Mouse (Mus musculus): Measurements from ENCODE around the gene Gm26558. TPM values are rescaled to one million over a fixed set of nuclear protein-coding genes. Genes with fewer than 3 reads are reported as not detected.

Gm26558 gene
- total RNA-seq, 2 experiments from 2014 or later: not detected

- DNase-seq (ENCODE audit: low spot score in 2 of 2): no peak
- intact Hi-C loops (cut with DNase I): no loop called here
Observed at GRCm38 (mm10) chr2:70657083-70657482, 4.8 kb downstream of the Gm26558 start.

DNA sequence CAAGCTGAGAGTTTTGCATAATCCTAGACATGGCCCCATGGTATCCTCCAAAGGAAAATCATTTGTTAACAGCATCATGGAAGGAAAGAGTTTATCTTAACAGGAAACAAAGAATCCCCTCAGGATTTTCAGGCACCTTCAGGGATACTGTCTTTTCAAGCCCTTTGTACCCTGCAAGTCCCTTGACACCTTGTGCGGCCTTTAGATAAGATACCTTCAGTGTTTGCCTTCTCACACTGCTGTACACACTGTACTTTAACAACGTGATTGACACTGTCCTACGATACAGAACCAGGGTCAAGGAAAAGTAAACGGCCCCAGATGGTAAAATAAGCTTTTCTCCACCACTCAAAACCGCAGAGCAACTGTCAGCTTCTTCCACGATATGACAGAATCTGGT, 10.1 kb downstream of the Gm26558 start:
- intact Hi-C loops (cut with DNase I): no loop called here
- DNase-seq (ENCODE audit: low spot score in 2 of 2): no peak

- no peak for DNase-seq (ENCODE audit: low spot score in 2 of 2)
- intact Hi-C loops (cut with DNase I): no loop called here
Observed at GRCm38 (mm10) chr2:70649471-70649870, 12.4 kb downstream of the Gm26558 start.

GRCm38 (mm10) chr2:70648271-70648670, 13.6 kb downstream of the Gm26558 start:
- intact Hi-C loops (cut with DNase I): no loop called here
- no peak for DNase-seq (ENCODE audit: low spot score in 2 of 2)

GRCm38 (mm10) chr2:70647681-70648080, 14.2 kb downstream of the Gm26558 start:
- no peak for DNase-seq (ENCODE audit: low spot score in 2 of 2)
- intact Hi-C loops (cut with DNase I): no loop called here

GRCm38 (mm10) chr2:70645266-70645780, 16.6 kb downstream of the Gm26558 start:
- intact Hi-C loops (cut with DNase I): no loop called here
- no peak for DNase-seq (ENCODE audit: low spot score in 2 of 2)

DNA sequence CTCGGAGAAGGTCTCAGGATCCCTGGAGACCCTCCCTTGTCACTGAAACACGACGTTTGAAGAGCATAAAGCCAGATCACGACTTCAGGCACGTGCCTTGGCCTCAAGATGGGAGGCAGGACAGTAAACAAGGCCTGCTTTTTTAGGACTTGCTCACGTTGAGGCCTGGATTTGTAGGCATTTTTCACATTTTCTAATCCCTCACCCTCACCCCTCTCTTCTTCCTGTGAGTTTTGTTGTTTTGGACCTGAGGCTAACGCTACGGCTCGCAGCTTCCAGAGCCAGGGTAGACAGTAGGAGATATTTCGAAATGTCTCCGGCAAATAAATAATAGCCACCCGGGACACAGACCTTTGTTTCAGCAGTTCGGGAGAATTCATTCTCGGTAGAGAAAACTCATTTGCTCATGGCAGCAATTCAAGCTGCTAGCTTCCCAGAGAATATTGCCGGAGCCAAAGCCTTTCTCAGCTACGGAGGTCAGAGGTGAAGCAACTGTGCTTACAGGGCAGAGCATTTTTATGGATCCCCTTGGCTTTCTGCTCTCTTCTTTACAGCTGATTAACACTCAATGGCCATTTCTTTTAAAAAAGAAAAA, 18.8 kb downstream of the Gm26558 start:
- intact Hi-C loops (cut with DNase I): no loop called here
- DNase-seq (ENCODE audit: low spot score in 2 of 2): no peak

DNA sequence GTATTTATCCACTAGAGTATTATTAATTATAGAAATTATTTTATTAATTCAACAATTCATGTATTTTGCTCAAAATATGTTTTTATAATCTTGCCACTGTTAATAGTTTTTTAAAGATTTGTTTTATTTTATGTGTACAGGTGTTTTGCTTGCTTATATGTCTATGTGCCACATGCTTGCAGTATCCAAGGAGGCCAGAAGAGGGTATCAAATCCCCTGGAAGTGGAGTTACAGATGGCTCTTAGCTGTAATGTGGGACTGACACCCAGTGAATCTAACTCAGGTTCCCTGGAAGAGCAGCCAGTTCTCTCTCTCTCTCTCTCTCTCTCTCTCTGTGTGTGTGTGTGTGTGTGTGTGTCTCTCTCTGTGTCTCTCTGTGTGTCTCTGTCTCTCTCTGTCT, 20.9 kb downstream of the Gm26558 start:
- DNase-seq (ENCODE audit: low spot score in 2 of 2): no peak
- intact Hi-C loops (cut with DNase I): no loop called here

DNA sequence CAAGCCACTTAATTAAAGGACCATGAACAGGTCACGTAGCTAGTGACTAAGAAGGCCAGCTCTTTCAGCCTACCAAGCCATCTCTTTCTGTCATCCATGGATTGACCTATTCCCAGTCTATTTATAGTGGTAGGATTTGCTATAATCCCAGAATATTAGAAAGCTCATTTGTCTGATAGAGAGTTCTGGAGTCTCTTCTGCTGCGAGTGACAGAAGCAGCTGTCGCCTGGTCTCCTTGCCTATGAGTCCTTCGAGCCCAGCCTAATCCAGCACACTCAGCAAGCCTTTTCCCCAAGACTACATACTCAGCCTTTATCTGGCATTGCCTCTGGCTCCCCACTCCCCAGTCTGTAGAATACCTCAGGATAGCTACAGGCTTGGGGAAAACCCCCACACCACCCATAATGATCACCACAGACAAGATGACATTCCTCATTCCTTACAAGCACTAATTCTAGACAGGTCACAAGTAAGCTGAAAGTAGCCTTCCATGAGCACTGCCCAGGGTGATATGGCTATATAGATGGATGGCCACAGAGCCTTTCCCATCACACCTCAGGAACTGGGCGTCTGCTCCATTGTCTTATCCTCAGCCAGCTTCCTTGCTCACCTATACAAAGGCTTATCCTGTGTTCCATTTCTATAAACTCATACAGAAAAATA, 27.7 kb downstream of the Gm26558 start:
- DNase-seq (ENCODE audit: low spot score in 2 of 2): no peak
- intact Hi-C loops (cut with DNase I): no loop called here

GRCm38 (mm10) chr2:70632412-70632811, 29.5 kb downstream of the Gm26558 start:
- DNase-seq (ENCODE audit: low spot score in 2 of 2): no peak
- intact Hi-C loops (cut with DNase I): no loop called here

- intact Hi-C loops (cut with DNase I): no loop called here
- no peak for DNase-seq (ENCODE audit: low spot score in 2 of 2)
Observed at GRCm38 (mm10) chr2:70631321-70631720, 30.6 kb downstream of the Gm26558 start.

DNA sequence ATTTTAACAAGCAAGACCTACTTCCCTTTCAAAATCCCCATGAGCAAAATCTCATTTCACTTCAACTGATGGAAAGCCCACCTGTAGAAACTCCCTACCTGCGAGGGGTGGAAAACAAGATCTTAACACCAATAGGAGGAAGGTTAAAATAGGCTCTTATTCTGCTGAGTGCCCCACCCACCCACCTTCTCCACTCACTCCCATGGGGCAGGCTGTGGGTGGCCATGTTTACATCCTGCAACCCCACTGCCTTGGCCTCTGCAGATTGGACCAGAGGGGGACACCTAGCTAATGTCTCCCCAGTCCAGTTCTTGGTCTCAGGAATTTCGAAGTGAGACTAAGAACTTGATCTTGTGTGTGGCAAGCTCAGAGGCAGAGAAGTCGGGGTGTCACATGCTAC, 32.0 kb downstream of the Gm26558 start:
- intact Hi-C loops (cut with DNase I): no loop called here
- DNase-seq (ENCODE audit: low spot score in 2 of 2): no peak

DNA sequence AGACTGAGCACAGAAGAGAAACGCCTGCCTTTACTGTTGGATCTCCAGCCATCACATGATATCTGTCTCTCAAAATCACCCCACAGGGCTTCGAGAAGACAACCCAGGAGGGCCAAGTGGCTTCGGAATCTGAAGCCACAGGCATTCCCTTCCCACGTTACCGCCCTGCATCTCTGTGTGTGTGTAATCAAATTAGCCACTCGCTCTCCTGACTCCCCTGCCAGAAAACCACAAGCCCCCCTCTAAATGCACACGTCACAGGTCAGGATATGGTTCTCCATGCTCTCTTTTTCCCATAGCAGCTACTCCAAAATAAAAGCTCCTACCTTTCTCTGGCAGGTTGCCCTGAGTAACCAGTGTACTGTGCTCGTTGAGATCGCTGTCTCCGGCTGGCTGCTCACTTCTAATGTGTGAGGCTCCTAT, 32.6 kb downstream of the Gm26558 start:
- DNase-seq (ENCODE audit: low spot score in 2 of 2): peak; percentile 14 to 21
- intact Hi-C loops (cut with DNase I): no loop called here

GRCm38 (mm10) chr2:70628397-70628796, 33.5 kb downstream of the Gm26558 start:
- intact Hi-C loops (cut with DNase I): no loop called here
- no peak for DNase-seq (ENCODE audit: low spot score in 2 of 2)

DNA sequence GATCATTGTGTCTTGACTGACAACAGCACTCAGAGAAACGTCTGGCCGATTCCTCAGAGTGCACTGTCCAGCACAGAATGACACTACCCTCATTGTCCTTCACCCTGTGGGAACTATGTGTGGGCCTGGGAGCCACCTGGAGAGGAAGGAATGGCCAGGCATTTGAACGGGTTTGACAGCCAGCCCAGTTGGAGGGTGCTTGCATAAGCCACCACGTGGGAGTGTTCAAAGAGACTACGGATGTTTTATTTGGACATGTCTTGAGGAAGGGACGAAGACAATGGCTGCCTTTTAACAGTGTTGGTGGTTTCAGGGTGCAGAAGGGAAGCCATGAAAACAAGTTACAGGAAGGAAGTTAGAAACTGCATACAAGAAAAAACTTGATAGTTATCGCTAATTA, 36.1 kb downstream of the Gm26558 start:
- no peak for DNase-seq (ENCODE audit: low spot score in 2 of 2)
- intact Hi-C loops (cut with DNase I): no loop called here

DNA sequence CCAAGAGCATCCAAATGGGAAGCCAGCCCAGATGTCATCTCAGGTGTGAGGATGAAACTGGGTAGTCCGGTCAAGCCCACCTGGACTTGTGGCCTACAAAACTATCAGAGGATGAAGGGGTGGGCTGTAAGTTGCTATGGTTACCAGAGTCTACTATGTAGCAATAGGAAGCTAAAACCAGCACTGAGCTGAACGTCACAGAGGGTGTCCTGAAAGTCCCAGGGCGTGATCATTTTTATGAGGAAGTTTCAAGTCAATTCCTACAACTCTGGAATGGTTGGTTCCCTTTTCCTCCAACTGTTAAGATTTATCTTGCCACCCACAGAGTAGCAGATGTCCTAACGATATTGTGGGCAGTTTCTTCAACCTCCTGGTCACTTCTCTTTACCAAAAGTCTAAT, 39.7 kb downstream of the Gm26558 start:
- no peak for DNase-seq (ENCODE audit: low spot score in 2 of 2)
- intact Hi-C loops (cut with DNase I): no loop called here

DNA sequence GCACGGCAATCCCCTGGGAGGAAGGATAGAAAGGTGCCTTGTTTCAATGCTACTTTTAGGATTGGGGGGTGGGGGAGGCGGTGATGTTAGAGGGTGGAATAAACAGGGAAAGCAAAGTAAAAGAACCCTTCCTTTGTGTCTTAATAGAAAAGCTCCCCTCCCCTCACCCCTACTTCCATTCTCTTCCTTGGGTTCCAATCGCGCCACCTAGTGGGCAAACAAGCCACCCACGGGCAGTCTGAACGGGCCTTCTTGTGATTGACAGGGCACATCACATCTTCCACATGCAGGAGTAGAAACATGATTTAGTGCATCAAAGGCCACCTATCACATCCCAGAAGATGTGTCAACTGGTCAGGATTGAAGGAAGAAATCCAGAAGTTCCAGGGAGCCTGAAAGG, 41.7 kb downstream of the Gm26558 start:
- intact Hi-C loops (cut with DNase I): no loop called here
- DNase-seq (ENCODE audit: low spot score in 2 of 2): peak; percentile 22 to 41

GRCm38 (mm10) chr2:70619232-70619835, 42.6 kb downstream of the Gm26558 start:
- intact Hi-C loops (cut with DNase I): no loop called here
- DNase-seq (ENCODE audit: low spot score in 2 of 2): no peak

- no peak for DNase-seq (ENCODE audit: low spot score in 2 of 2)
- intact Hi-C loops (cut with DNase I): no loop called here
Observed at GRCm38 (mm10) chr2:70616617-70617016, 45.3 kb downstream of the Gm26558 start.

DNA sequence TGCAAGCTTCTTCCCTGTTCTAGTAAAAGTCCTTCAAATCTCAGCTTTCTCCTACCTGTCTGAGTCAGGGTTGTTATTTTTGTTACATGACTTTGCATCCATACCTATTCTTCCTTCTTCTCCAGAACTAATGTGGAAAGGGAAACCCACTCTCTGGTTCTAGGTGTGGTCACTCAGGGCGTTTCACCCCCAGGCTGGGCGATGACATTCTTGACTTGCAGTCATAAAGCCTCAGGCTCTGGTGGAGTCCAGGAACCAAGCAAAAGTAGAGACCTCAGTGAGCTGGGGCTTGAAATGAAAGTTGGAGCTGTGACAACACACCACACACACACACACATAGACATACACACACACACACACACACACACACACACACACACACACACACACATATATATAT, 45.8 kb downstream of the Gm26558 start:
- no peak for DNase-seq (ENCODE audit: low spot score in 2 of 2)
- intact Hi-C loops (cut with DNase I): no loop called here

- intact Hi-C loops (cut with DNase I): no loop called here
- DNase-seq (ENCODE audit: low spot score in 2 of 2): no peak
Observed at GRCm38 (mm10) chr2:70614745-70615351, 47.1 kb downstream of the Gm26558 start.
